Mouse (Mus musculus) forebrain, embryonic 10.5 days (tissue): ENCODE measurements around the gene Igf2bp2. TPM values are rescaled to one million over a fixed set of nuclear protein-coding genes. Genes with fewer than 3 reads are reported as not detected.
A peak's percentile ranks its signal among the peaks of the same experiment; 100 is the strongest.

ENCODE experiments used
- DNase-seq: peaks from one replicate; pipeline ENCODE4 v3.0.0-alpha.2; 2017; ENCODE audit warnings: low spot score; ENCODE audit errors: extremely low spot score
- H3K27ac ChIP-seq: fragments of 300-500 bp; sonication (generic); 2 replicates; pipeline ENCODE4 v1.5.1; 2016; ENCODE audit warnings: mild to moderate bottlenecking
- H3K27me3 ChIP-seq: fragments of 300-500 bp; sonication (generic); 2 replicates; pipeline ENCODE4 v1.6.1; 2016; ENCODE audit warnings: mild to moderate bottlenecking; ENCODE audit not compliant: poor library complexity, severe bottlenecking
- H3K36me3 ChIP-seq: fragments of 300-500 bp; sonication (generic); replicated peaks from 2 replicates; pipeline ENCODE4 v1.6.1; 2016; ENCODE audit warnings: mild to moderate bottlenecking, moderate library complexity
- H3K4me1 ChIP-seq: fragments of 300-500 bp; sonication (generic); 2 replicates; pipeline ENCODE4 v1.6.1; 2016
- H3K4me3 ChIP-seq: fragments of 300-500 bp; sonication (generic); 2 replicates; pipeline ENCODE4 v1.5.1; 2016; ENCODE audit warnings: mild to moderate bottlenecking, moderate library complexity
- H3K9me3 ChIP-seq: fragments of 300-500 bp; sonication (generic); 2 replicates; pipeline ENCODE4 v1.6.1; 2016; ENCODE audit warnings: mild to moderate bottlenecking, moderate library complexity
- WGBS: fragments of 180-500 bp; shearing (Covaris S2); methylation state at CpG from one replicate; pipeline ENCODE4 v1.1.7; 2016; 5-methylcytosine and 5-hydroxymethylcytosine counted together
- polyA plus RNA-seq: library from polyadenylated mRNA; unstranded; fragments of >200 nt; fragmentation: Nextera tagmentation; extraction: Ambion mirVana; gene quantifications from 2 replicates; pipeline ENCODE4 v1.2.1, GENCODE M21; 2016

Gene Igf2bp2
- 161 and 179 TPM in 2 replicates for polyA plus RNA-seq

GRCm38 (mm10) chr16:22162512-22163455 lies at the start of gene Igf2bp2:
Igf2bp2 (minus strand) TSS chr16:22163299.
- Histone ChIP-seq H3K27ac (peak within 1 kb of the TSS; percentile 99), H3K4me3 (peak within 1 kb of the TSS; percentile 97), H3K9me3 (0 out of 2 replicates have a peak, but pooled peaks cover 2% of the 10 kb centered on the region), H3K36me3 (peaks cover 2% of the 10 kb centered on the region; the same call in 1 of the 2 replicates), H3K4me1 (peaks cover 41% of the 10 kb centered on the region), H3K27me3 (peaks cover 9% of the 10 kb centered on the region; the same call in 1 of the 2 replicates)
- peak; percentile 77 for DNase-seq
- 3% methylated on average over 117 of the region's 131 CpGs for WGBS

GRCm38 (mm10) chr16:22203501-22203900 lies 40.4 kb upstream of the Igf2bp2 start:
- Histone ChIP-seq H3K4me1 (no peaks in the 10 kb centered on the region), H3K27me3 (no peaks in the 10 kb centered on the region), H3K36me3 (no peaks in the 10 kb centered on the region), H3K4me3 (no peak overlapping the region), H3K27ac (no peak overlapping the region), H3K9me3 (no peaks in the 10 kb centered on the region)
- WGBS: 90% methylated on average over 1 of the region's 1 CpGs
- no peak for DNase-seq

GRCm38 (mm10) chr16:22201858-22202257 lies 38.8 kb upstream of the Igf2bp2 start:
- Histone ChIP-seq H3K27ac (no peak overlapping the region), H3K36me3 (no peaks in the 10 kb centered on the region)

GRCm38 (mm10) chr16:22200476-22200875 lies 37.4 kb upstream of the Igf2bp2 start:
- H3K9me3 ChIP-seq: no peaks in the 10 kb centered on the region
- H3K27ac ChIP-seq: no peak overlapping the region
- H3K27me3 ChIP-seq: no peaks in the 10 kb centered on the region
- no peak overlapping the region for H3K4me3 ChIP-seq
- H3K36me3 ChIP-seq: no peaks in the 10 kb centered on the region
- H3K4me1 ChIP-seq: no peaks in the 10 kb centered on the region
- WGBS: 64% methylated on average over 1 of the region's 1 CpGs
- no peak for DNase-seq

More at GRCm38 (mm10) chr16:22201858-22202257, 38.8 kb upstream of the Igf2bp2 start:
- H3K9me3 ChIP-seq: no peaks in the 10 kb centered on the region
- no peaks in the 10 kb centered on the region for H3K4me1 ChIP-seq
- 81% methylated on average over 3 of the region's 3 CpGs for WGBS
- no peak for DNase-seq
- H3K27me3 ChIP-seq: no peaks in the 10 kb centered on the region
- no peak overlapping the region for H3K4me3 ChIP-seq

- H3K9me3 ChIP-seq: no peaks in the 10 kb centered on the region
- WGBS: 82% methylated on average over 12 of the region's 12 CpGs
- H3K27ac ChIP-seq: no peak overlapping the region
- no peaks in the 10 kb centered on the region for H3K4me1 ChIP-seq
- H3K36me3 ChIP-seq: no peaks in the 10 kb centered on the region
- H3K27me3 ChIP-seq: no peaks in the 10 kb centered on the region
- no peak for DNase-seq
- no peak overlapping the region for H3K4me3 ChIP-seq
Measured at GRCm38 (mm10) chr16:22187366-22187765, 24.3 kb upstream of the Igf2bp2 start.

GRCm38 (mm10) chr16:22185411-22185810 lies 22.3 kb upstream of the Igf2bp2 start:
- Histone ChIP-seq H3K9me3 (no peaks in the 10 kb centered on the region), H3K4me3 (no peak overlapping the region), H3K27ac (no peak overlapping the region), H3K27me3 (no peaks in the 10 kb centered on the region), H3K4me1 (no peaks in the 10 kb centered on the region), H3K36me3 (no peaks in the 10 kb centered on the region)
- WGBS: 85% methylated on average over 3 of the region's 3 CpGs
- no peak for DNase-seq

GRCm38 (mm10) chr16:22184113-22184512 lies 21.0 kb upstream of the Igf2bp2 start:
- Histone ChIP-seq H3K27ac (no peak overlapping the region), H3K27me3 (no peaks in the 10 kb centered on the region), H3K36me3 (no peaks in the 10 kb centered on the region), H3K9me3 (no peaks in the 10 kb centered on the region), H3K4me3 (no peak overlapping the region), H3K4me1 (no peaks in the 10 kb centered on the region)
- WGBS: 92% methylated on average over 5 of the region's 5 CpGs
- no peak for DNase-seq

GRCm38 (mm10) chr16:22182286-22182685 lies 19.2 kb upstream of the Igf2bp2 start:
- Histone ChIP-seq H3K4me3 (no peak overlapping the region), H3K4me1 (no peaks in the 10 kb centered on the region), H3K36me3 (no peaks in the 10 kb centered on the region), H3K27me3 (no peaks in the 10 kb centered on the region), H3K9me3 (no peaks in the 10 kb centered on the region), H3K27ac (no peak overlapping the region)
- DNase-seq: no peak
- 88% methylated on average over 4 of the region's 4 CpGs for WGBS

- Histone ChIP-seq H3K36me3 (no peaks in the 10 kb centered on the region), H3K27me3 (no peaks in the 10 kb centered on the region), H3K4me3 (no peak overlapping the region), H3K27ac (no peak overlapping the region), H3K4me1 (no peaks in the 10 kb centered on the region), H3K9me3 (peaks cover 11% of the 10 kb centered on the region)
- WGBS: 73% methylated on average over 3 of the region's 3 CpGs
- no peak for DNase-seq
Measured at GRCm38 (mm10) chr16:22178793-22179192, 15.7 kb upstream of the Igf2bp2 start.

- Histone ChIP-seq H3K4me3 (no peak overlapping the region), H3K9me3 (peaks cover 11% of the 10 kb centered on the region), H3K36me3 (no peaks in the 10 kb centered on the region), H3K4me1 (no peaks in the 10 kb centered on the region), H3K27ac (no peak overlapping the region), H3K27me3 (no peaks in the 10 kb centered on the region)
- WGBS: 93% methylated on average over 2 of the region's 2 CpGs
- DNase-seq: no peak
Measured at GRCm38 (mm10) chr16:22177999-22178398, 14.9 kb upstream of the Igf2bp2 start.

GRCm38 (mm10) chr16:22168731-22169130 lies 5.6 kb upstream of the Igf2bp2 start:
- WGBS: 95% methylated on average over 8 of the region's 8 CpGs
- DNase-seq: no peak
- no peak overlapping the region for H3K4me3 ChIP-seq
- peaks cover 11% of the 10 kb centered on the region for H3K4me1 ChIP-seq
- H3K27ac ChIP-seq: no peak overlapping the region
- H3K9me3 ChIP-seq: 0 out of 2 replicates have a peak, but pooled peaks cover 4% of the 10 kb centered on the region
- H3K36me3 ChIP-seq: peaks cover 13% of the 10 kb centered on the region
- H3K27me3 ChIP-seq: 0 out of 2 replicates have a peak, but pooled peaks cover 9% of the 10 kb centered on the region

- Histone ChIP-seq H3K4me1 (peaks cover 14% of the 10 kb centered on the region), H3K4me3 (no peak overlapping the region), H3K9me3 (0 out of 2 replicates have a peak, but pooled peaks cover 4% of the 10 kb centered on the region), H3K36me3 (peaks cover 13% of the 10 kb centered on the region), H3K27ac (no peak overlapping the region), H3K27me3 (peaks cover 9% of the 10 kb centered on the region; the same call in 1 of the 2 replicates)
- 90% methylated on average over 5 of the region's 5 CpGs for WGBS
- no peak for DNase-seq
Measured at GRCm38 (mm10) chr16:22165556-22165955, 2.5 kb upstream of the Igf2bp2 start.

- DNase-seq: no peak
- Histone ChIP-seq H3K27ac (no peak overlapping the region), H3K9me3 (0 out of 2 replicates have a peak, but pooled peaks cover 4% of the 10 kb centered on the region), H3K4me1 (peaks cover 25% of the 10 kb centered on the region), H3K27me3 (peaks cover 9% of the 10 kb centered on the region; the same call in 1 of the 2 replicates), H3K4me3 (peak overlapping the region; percentile 97), H3K36me3 (peaks cover 13% of the 10 kb centered on the region)
- 64% methylated on average over 8 of the region's 8 CpGs for WGBS
Measured at GRCm38 (mm10) chr16:22164446-22164845, 1.3 kb upstream of the Igf2bp2 start.
